Mouse (Mus musculus): ENCODE results near the gene Nutm2.
"Not testable (repeated sequence)": the region's sequence is repeated elsewhere in the genome, so short reads cannot be mapped to it uniquely, and the experiment has no call there.

Gene Nutm2

GRCm38 (mm10) chr13:50467007-50467406 is at the start of gene Nutm2:
Nutm2 (plus strand) TSS chr13:50467307.
- in situ Hi-C loops (cut with MboI; ENCODE audit: low pct_unique_long_range_greater_than_20kb in 1 of 2, low sequenced_read_pairs in 2 of 2, unreplicated experiment in 1 of 2), result no loop called here

GRCm38 (mm10) chr13:50417389-50418183 is 49.5 kb upstream of the Nutm2 start, which contains the start of gene Fbxw17:
Fbxw17 (plus strand) TSS chr13:50417864.
- in situ Hi-C loops (cut with MboI; ENCODE audit: low pct_unique_long_range_greater_than_20kb in 1 of 2, low sequenced_read_pairs in 2 of 2, unreplicated experiment in 1 of 2), result no loop called here

- in situ Hi-C loops (cut with MboI; ENCODE audit: low pct_unique_long_range_greater_than_20kb in 1 of 2, low sequenced_read_pairs in 2 of 2, unreplicated experiment in 1 of 2), result no loop called here
These were observed 48.7 kb upstream of the Nutm2 start for GRCm38 (mm10) chr13:50418421-50418820.

- in situ Hi-C loops (cut with MboI; ENCODE audit: low pct_unique_long_range_greater_than_20kb in 1 of 2, low sequenced_read_pairs in 2 of 2, unreplicated experiment in 1 of 2), result no loop called here
These were observed 43.4 kb upstream of the Nutm2 start for GRCm38 (mm10) chr13:50423625-50424209.

GRCm38 (mm10) chr13:50424517-50424916 is 42.6 kb upstream of the Nutm2 start:
- in situ Hi-C loops (cut with MboI; ENCODE audit: low pct_unique_long_range_greater_than_20kb in 1 of 2, low sequenced_read_pairs in 2 of 2, unreplicated experiment in 1 of 2), result no loop called here

GRCm38 (mm10) chr13:50426686-50427085 is 40.4 kb upstream of the Nutm2 start:
- in situ Hi-C loops (cut with MboI; ENCODE audit: low pct_unique_long_range_greater_than_20kb in 1 of 2, low sequenced_read_pairs in 2 of 2, unreplicated experiment in 1 of 2), result no loop called here

GRCm38 (mm10) chr13:50443812-50444211 is 23.3 kb upstream of the Nutm2 start, which contains the start of gene Gm47429:
Gm47429 (minus strand) TSS chr13:50443912.
- in situ Hi-C loops (cut with MboI; ENCODE audit: low pct_unique_long_range_greater_than_20kb in 1 of 2, low sequenced_read_pairs in 2 of 2, unreplicated experiment in 1 of 2), result no loop called here

GRCm38 (mm10) chr13:50445261-50445660 is 21.8 kb upstream of the Nutm2 start:
- in situ Hi-C loops (cut with MboI; ENCODE audit: low pct_unique_long_range_greater_than_20kb in 1 of 2, low sequenced_read_pairs in 2 of 2, unreplicated experiment in 1 of 2), result no loop called here

- in situ Hi-C loops (cut with MboI; ENCODE audit: low pct_unique_long_range_greater_than_20kb in 1 of 2, low sequenced_read_pairs in 2 of 2, unreplicated experiment in 1 of 2), result not testable (repeated sequence)
These were observed 14.8 kb upstream of the Nutm2 start for GRCm38 (mm10) chr13:50452266-50452665.

- in situ Hi-C loops (cut with MboI; ENCODE audit: low pct_unique_long_range_greater_than_20kb in 1 of 2, low sequenced_read_pairs in 2 of 2, unreplicated experiment in 1 of 2), result no loop called here
These were observed 13.7 kb upstream of the Nutm2 start for GRCm38 (mm10) chr13:50453426-50453825.

- in situ Hi-C loops (cut with MboI; ENCODE audit: low pct_unique_long_range_greater_than_20kb in 1 of 2, low sequenced_read_pairs in 2 of 2, unreplicated experiment in 1 of 2), result not testable (repeated sequence)
These were observed 6.7 kb upstream of the Nutm2 start for GRCm38 (mm10) chr13:50460433-50460832.

GRCm38 (mm10) chr13:50464621-50465562 is 2.2 kb upstream of the Nutm2 start:
- in situ Hi-C loops (cut with MboI; ENCODE audit: low pct_unique_long_range_greater_than_20kb in 1 of 2, low sequenced_read_pairs in 2 of 2, unreplicated experiment in 1 of 2), result no loop called here

GRCm38 (mm10) chr13:50488510-50488909 is 21.4 kb downstream of the Nutm2 start:
- in situ Hi-C loops (cut with MboI; ENCODE audit: low pct_unique_long_range_greater_than_20kb in 1 of 2, low sequenced_read_pairs in 2 of 2, unreplicated experiment in 1 of 2), result not testable (repeated sequence)

GRCm38 (mm10) chr13:50510470-50511343 is 43.6 kb downstream of the Nutm2 start:
- in situ Hi-C loops (cut with MboI; ENCODE audit: low pct_unique_long_range_greater_than_20kb in 1 of 2, low sequenced_read_pairs in 2 of 2, unreplicated experiment in 1 of 2), result not testable (repeated sequence)

Data from mouse embryonic stem cell (cell line).